Mouse (Mus musculus) urinary bladder, adult 18-20 months (tissue): ENCODE measurements around the gene A930004D18Rik.

ENCODE experiments used
- DNase-seq, 2 experiments: peaks; one replicate each; pipeline ENCODE4 v3.0.0; 2022; ENCODE audit warnings: low spot score in 2 of 2, mixed read lengths in 2 of 2

Gene A930004D18Rik

DNA sequence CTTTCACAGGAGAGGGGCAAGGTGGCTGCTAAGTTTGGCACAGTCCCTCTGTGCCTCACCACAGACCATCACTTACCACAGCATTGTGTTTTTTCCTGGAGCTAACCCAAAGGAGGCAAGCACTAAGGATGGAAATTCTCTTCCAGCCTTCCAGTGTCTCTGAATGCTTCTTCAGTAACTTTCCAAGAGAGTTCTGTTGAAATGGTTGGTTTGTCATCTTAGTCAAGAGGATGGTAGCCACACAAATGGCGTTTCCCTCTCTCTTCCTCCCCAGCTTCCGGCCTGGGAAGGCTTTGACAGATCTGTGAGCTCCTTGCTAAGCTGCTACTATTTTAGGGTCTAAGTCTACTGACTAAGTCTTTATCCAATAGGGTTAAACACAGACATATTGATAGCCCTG lies at the start of gene A930004D18Rik:
Gene A930004D18Rik, minus strand, starts transcription at position 247 of the 400 bp plus-strand sequence.
- DNase-seq, result no peak

DNA sequence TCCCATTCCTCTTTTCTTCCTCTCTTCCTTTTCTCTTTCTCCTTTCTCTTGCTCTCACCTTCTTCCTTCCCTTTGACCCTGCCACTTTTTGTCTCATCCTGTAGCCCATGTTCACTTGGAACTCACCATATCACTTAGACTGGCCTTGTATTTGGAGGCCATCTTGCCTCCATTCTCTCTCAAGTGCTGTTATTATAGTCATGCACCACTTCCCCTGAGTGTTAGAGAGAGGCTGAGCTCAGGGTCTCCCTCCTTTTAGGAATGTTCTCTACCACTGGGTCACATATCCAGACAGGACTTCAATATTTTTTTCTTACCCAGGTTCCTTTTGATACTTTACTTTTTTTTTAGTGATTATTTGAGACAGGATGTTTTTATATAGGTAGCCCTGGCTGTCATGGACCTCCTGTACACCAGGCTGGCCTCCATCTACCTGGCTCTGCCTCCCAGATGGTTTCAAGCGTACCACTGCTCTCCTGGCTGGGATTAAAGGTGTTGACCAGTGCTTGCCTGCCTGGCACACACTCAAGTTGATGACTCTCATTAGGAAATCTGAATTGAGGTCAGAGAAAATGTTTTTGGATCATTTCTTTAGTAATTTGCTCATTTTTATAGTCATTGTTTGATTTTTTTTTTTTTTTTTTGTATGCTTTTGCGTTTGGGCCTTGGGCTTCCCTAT lies 42.8 kb upstream of the A930004D18Rik start:
- DNase-seq, result no peak

DNA sequence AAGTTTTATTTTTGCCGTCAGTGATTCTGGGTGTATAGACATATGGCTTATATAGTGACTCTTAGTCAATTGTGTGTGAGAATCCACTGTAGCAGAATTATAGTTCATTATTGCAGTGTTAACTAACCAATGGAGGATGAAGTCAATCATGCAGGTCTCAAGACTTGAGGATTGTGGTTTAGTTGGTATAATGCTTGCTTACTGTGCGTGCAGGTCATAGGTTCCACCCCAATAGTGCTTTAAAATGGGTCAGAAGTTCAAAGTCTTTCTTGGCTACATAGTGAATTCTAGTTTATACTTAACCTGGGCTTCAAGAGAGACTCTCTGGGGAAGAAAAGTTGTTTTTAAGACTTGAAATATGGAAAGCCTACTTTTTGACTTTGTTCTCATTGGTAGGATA lies 34.4 kb upstream of the A930004D18Rik start:
- no peak for DNase-seq

DNA sequence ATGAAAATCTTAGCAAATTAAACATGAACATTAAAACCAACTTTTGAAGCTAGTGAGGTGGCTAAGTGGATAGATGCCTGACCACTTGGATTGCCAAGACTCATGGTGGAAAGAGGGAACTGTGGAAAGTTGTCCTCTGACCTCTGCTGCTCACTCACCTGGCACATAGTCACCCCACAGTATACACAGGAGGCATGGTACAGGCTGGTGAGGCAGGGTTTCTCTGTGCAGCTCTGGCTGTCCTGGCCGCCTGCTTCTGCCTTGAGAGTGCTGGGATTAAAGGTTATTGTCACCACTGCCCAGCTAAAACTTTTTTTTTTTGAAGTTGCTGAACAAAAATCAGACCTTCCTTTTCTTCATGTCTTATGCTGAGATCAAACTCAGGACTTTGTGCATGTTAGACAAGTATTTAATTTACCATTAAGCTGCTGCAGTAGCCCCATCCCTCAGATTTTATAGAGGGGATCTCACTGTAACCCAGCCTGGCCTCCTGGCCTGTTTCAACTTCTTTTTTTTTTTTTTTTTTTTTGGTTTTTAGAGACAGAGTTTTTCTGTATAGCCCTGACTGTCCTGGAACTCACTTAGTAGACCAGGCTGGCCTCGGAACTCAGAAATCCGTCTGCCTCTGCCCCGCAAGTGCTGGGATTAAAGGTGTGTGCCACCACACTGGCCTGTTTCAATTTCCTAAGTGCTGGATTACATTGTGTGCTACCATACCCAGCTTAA lies 30.7 kb upstream of the A930004D18Rik start:
- no peak for DNase-seq

DNA sequence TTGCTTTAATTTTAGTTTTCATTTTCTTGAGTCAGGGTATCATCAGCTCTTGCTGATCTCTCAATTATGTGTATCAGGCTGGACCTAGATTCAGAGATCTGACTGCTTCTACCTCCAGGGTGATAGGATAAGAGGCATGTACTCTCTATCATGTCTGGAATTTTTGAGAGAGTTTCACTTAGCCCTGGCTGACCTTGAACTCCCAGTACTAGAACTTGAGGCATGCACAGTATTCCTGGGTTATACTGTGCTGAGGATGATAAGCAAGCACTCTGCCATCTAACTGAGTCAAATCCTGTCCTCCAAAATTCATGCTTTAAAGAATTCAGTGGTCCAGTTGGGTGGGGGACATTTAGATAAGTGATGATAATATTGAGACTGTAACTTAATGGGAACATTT lies 28.9 kb upstream of the A930004D18Rik start:
- no peak for DNase-seq

DNA sequence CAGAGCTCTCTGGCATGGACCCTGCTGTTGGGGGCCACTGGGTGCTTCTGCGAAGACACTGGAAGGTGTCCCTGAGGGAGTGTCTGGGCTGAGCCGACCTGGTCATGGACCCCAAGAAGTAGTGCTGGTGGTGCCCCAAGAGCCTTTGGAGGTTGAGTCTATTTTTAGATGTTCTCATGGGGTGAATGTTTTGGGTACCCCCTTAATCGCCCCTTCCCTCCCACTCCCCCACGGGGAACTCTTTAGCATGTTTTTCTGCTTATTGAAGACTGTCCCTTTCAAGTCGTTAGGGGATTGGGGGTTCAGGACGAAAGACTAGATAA lies 28.1 kb upstream of the A930004D18Rik start:
- no peak for DNase-seq

DNA sequence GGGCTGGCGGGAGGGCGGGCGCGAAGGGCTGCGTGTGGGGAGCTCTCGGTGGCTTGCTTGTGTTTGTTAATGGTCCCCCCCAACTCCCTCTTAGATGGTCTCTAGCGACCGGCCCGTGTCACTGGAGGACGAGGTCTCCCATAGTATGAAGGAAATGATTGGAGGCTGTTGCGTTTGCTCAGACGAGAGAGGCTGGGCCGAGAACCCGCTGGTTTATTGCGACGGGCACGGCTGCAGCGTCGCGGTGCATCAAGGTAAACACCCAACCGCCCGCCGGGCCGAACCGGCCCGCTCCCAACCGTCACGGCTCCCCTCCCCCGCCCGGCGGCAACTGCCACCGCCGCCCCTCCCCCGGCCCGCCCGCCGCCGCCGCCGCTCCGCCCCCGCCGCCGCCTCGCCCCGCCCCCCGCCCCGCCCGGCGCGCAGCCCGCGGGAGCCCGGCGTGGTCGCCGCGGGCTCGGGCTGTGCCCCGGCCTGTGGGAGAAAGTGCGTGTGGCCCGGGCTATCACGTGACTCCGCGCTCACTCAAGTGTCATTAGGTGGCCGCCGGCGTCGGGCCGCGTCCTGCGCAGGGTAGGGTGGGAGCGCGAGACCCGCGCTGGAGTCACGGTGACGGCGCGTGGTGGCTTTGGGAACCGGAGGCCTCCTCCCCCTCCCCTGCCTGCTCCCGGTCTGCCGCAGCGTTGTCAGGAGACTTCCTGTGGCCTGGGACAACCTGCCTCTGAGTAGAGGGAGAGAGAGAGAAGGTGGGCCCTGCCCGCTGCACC lies 27.6 kb upstream of the A930004D18Rik start:
- peak; percentile 60 to 68 for DNase-seq

DNA sequence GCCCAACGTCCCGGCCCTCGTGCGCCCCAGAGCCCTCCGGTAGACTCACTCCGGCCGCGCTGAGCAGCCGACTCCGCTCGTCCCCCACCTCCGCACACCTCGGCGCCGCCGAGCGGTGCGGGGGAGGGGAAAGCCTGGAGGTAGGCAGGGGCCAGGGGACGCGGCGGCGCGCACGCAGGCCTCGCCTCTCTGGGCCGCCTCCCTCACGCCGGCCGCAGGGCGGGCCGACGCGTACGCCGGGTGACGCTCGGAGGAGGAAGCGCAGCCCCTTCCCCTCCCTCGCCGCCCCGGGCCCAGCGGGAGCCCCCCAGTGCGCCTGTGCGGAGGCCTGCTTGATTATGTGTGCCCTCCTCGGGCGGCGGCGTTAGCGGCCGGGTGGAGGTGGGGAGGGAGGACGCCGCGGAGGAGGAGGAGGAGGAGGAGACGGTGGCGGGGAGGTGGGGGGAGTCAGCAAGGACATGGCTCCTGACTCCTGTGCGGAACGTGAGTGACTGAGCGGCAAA lies 26.9 kb upstream of the A930004D18Rik start:
- DNase-seq, result peak; percentile 87 to 88

DNA sequence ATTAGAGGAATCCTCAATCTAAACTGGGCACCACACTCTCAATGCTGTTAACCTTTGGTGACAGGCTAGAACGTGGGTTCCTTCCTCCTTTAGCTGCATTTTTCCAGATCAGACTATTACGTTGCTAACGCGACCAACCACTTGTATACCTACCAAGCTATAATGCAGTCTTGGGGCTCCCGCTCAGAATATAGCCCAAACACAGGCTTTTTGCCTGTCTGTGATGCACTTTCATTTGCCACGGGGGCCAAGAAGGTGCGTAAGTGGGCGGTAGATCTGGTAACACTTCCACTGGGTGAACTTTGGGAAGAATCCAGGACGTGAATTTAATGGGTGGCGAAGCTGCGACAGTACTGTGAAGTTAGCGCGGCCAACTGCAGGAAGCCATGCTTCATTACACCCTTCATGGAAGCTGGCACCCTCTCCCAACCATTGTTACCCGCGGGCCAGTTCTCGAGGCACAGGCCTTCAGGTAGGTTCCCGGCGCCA lies 26.3 kb upstream of the A930004D18Rik start:
- DNase-seq, result peak; percentile 43 to 47

DNA sequence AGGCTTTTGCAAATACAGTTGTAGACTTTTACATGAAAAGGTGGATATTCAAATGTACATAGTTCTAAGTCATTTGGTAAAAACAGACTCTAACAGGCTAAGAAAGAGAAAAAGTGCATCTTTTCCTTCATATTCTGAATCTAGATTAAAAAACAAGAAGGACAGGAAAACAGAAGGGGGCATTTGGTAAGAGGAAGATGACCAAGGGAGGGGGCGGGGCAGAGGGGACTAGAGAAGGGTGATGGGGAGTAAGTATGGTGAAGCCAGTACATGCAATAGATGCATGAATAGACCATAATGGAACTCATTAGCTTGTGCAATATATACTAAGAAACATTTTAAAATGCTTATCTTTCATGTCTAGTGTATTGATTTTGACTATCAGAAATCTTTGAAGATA lies 22.9 kb upstream of the A930004D18Rik start:
- no peak for DNase-seq

DNA sequence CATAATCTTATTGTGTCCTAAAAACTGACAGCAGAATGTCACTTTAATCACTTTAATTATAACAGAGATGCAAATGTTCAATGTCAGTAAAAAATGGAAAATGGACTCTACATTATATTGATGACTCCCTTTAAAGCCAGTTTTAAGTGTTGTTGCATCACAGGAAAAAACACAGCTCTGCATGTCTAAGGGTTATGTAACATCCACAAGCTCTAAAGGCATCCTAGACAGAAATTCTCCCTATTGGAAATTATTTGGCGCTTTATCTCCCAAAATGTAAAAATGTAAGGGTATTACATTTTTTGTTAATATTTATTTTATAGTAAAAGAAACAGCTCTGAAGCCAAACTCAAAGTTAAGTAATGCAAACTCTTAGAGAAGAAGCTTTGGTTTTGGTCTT lies 22.4 kb upstream of the A930004D18Rik start:
- no peak for DNase-seq

DNA sequence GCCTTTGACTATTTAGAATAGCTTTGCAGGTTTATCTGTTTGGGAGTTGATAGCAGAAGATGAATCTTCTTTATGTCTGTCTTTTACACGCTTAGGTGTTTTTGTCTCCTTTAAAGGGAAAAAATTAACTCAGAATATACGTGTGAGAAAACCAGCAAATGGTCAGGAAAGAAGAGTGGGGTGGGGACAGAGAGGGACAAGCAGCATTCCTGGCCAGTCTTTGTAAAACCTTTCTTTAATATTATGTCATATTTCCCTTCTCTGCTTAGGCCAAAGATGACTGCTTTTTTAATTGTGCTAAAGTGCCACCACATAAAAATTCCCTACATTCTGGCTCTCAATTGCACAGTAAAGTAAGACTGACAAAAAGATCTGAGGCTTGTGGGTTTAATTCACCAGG lies 21.5 kb upstream of the A930004D18Rik start:
- DNase-seq, result no peak

DNA sequence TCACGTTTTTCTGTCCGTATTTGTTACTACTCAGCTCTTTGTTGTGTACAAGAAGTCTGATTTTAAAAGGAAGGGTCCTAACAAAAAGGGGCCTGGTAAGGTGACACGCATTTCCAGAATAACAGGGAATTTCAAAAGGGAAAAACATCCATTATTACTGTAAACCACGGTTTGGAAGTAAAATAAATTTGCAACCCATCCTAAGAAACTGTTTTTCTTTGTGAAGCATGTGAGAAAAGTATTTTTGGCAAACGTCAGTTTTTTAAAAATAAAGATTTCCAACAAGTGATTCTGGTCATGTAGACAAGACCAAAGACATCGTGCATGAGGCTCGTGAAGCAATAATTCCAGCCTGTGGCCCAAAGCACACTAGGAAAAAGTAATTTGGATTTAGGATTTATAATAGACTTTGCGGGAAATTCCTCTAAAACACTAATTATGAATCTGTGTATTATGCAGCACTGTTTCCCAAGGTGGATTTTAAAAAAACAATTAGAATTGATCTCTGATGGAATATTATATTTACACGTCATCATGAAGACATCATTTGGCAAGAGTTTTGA lies 20.7 kb upstream of the A930004D18Rik start:
- no peak for DNase-seq

DNA sequence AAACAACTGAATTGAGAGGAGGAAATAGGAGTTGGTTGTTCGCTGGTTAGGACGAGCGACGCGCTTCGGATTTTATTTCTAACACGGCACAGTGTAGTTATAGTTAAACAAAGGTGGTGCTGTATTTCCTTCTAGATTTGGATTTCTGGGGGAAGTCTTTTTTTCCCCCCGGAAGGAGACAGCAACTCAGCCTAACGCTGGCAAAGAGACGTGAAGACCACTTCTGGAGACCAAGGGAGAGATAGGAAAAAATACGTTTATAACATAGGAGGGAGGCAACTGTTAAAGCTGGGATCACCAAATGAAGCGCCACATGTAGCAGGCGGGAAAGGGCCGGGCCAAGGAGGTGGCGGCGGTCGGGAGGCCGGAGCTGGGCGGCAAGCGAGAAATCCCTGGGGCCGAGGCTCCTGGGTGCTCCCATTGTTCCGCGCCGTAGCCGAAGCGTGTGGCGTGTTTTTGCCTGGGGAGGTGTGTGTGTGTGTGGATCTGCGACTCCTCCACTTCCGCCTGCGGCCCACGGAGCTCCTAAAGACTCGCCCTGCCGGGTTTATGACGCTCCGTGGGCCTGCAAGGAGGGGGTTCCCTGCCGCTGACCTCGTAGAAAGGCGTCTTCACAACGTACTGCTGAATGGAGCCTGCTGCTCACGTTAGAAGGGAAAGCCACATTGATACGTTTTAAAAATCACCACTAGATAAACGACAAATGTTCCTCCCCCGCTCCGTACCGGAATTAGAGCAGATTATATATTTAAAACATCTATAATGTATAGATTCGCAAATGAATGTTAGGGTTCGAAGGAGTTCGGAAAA lies 20.0 kb upstream of the A930004D18Rik start:
- DNase-seq, result peak; percentile 58 to 71

DNA sequence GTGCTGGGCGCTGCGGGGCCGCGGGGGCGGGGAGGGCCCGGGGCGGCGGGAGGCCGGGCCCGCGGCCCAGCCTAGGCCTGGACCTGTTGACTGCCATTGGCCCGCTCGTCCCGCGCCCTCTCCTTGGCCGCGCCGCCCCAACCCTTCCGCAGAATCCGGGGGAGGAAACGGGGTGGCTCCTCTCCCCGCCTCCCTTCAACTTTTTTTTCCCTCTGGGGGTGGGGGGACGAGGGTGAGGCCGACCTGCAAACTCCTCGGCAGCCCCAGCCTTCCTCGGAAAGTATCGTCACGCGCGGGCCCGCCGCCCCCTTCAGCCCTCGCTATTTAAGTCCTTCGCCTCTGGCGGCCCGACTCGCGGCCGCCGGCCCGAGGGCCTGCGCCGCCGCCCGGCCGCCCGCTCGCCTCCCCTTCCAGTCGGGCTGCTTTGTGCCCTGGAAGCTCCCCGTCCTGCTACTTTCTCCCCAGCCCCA lies 19.3 kb upstream of the A930004D18Rik start:
- peak; percentile 91 to 98 for DNase-seq

DNA sequence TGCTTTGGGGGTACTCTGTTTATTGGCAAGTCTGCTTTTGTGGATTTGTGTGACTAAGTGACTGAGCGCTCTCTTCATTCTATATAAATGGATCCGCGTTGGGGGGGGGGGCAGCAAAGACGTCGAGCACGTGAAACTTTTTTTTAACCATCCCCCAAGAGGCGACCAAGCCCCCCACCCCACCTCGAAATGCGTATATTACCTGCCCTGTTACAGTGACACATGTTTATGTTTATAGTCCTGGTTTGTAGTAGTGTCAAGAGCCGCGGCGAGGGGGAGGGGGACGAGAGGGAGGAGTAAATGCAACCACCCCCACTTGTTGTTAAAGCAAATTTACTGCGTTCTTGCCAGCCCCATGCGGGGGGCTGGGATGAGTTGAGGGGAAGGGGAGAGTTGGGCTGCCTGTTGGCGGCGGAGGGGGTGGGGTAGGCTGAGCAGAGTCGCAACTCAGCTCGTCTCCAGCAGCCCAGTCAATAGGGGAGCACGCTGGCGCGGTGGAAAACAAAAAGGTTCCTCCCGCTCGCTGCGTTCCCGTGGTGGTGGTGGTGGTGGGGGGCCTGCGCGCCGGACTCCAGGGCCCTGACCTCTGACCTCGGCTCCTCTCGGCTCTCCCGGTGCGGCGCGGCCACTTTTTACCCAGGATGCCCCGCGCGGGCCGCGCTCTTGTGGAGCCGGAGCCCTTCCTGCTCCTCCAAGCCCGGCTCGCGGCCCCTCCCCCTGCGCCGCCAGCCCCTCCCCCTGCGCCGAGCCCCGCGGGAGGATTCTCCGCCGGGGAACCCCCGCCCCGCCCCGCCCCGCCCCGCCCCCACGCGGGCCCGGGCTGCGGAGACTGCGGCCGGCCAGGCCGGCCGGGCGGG lies 18.6 kb upstream of the A930004D18Rik start:
- peak; percentile 94 to 95 for DNase-seq

DNA sequence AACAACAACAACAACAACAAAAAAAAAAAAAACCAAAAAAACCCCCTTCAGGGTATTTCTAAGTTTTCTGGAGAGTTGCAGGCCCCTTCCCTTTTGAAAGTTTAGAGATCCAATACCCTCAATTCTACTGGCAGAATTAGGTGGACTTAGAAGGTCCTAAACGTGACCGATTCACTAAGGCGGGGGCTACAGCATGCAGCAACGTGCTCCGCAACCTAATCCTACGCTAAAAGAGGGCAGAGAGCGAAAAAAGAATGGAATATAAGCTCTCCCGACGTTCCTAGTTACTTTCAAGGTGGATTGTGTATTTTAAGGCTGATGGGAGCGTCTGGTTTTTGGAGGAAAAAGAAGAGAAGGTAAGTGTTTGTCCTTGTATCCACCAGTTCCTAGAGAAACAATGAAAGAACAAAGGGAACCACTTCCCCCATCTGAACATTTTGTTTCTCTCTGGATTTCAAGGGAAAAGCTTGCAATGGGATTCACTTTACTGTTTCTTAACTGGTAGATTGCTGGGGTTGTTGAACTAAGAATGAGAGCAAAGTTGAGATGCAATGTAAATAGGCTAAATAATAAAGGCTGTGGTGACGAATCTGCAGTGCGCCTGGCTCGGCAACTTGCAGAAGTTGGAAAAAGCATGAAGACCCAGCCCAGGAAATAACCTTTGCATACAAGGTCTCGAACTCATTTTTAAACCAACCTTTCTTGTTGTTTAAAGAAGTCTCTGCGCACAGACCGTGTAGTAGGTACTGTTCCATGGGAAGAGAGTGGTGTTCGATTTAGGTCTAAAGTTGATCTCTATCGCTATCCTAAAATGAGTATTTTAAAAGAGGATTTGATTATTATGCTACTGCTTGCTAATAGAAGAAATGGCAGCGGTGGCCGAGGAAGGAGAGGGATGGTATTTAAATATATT lies 17.7 kb upstream of the A930004D18Rik start, which contains the start of gene Mllt10:
Gene Mllt10, plus strand, starts transcription at position 222 of the 913 bp plus-strand sequence.
- DNase-seq, result no peak

DNA sequence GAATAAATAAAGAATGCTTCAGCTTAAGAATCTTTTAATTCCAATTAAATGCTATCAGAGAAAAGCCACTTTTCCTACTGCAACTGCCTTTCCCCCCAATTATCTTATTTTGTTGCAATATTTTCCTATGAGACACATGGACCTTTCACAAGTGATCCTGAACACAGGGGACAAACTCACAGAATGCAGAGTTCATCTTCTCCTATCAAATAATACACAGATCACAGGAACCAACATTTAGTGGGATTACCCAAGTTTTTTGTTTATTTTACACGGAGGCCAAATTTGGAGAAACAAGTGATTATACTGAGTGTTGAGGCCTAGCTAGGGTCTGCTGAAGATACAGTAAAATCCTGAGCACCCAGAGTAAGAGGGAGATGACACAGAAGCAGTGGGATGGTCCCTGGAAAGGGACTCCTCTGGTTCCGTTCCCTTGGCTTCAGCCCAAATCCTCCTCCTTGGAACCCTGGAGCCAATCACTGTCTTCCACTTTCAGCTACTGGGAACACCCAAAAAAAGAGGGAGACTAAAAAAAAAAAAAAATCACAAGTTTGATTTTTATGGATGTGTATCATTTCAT lies 16.5 kb upstream of the A930004D18Rik start:
- DNase-seq, result no peak
